Mouse (Mus musculus) cerebellum, adult 18-20 months (tissue): ENCODE data around the gene Pomt1.

ENCODE experiments used
- DNase-seq, 2 experiments: peaks; one replicate each; pipeline ENCODE4 v3.0.0; 2021

The Pomt1 gene

GRCm38 (mm10) chr2:32222057-32222456, 14.3 kb upstream of the Pomt1 start:
- DNase-seq = no peak

GRCm38 (mm10) chr2:32235433-32235832, 957 bp upstream of the Pomt1 start:
- DNase-seq = no peak

GRCm38 (mm10) chr2:32236760-32237487, 534 bp downstream of the Pomt1 start:
- DNase-seq = peak; percentile 68 to 74

GRCm38 (mm10) chr2:32237571-32237970, 1.2 kb downstream of the Pomt1 start:
- no peak for DNase-seq

GRCm38 (mm10) chr2:32238708-32239435, 2.5 kb downstream of the Pomt1 start:
- DNase-seq = no peak

- no peak for DNase-seq
Observed at GRCm38 (mm10) chr2:32240591-32240990, 4.2 kb downstream of the Pomt1 start.

GRCm38 (mm10) chr2:32242986-32243385, 6.6 kb downstream of the Pomt1 start:
- no peak for DNase-seq

- DNase-seq = no peak
Observed at GRCm38 (mm10) chr2:32246741-32247140, 10.4 kb downstream of the Pomt1 start.

GRCm38 (mm10) chr2:32248377-32249361, 12.3 kb downstream of the Pomt1 start:
- DNase-seq = no peak

GRCm38 (mm10) chr2:32251791-32252527, 15.6 kb downstream of the Pomt1 start:
- DNase-seq = no peak

GRCm38 (mm10) chr2:32252658-32253057, 16.3 kb downstream of the Pomt1 start:
- no peak for DNase-seq

GRCm38 (mm10) chr2:32253352-32253751, 17.0 kb downstream of the Pomt1 start:
- no peak for DNase-seq

- no peak for DNase-seq
Observed at GRCm38 (mm10) chr2:32254563-32254962, 18.2 kb downstream of the Pomt1 start.

- no peak for DNase-seq
Observed at GRCm38 (mm10) chr2:32256273-32256672, 19.9 kb downstream of the Pomt1 start.

- no peak for DNase-seq
Observed at GRCm38 (mm10) chr2:32258887-32259533, 22.6 kb downstream of the Pomt1 start.

- DNase-seq = peak; percentile 92
Observed at GRCm38 (mm10) chr2:32259657-32260417, 23.4 kb downstream of the Pomt1 start, which contains the start of gene Uck1. Gene Uck1 (minus strand): TSS chr2:32260159.

- peak; percentile 55 to 58 for DNase-seq
Observed at GRCm38 (mm10) chr2:32260635-32261034, 24.2 kb downstream of the Pomt1 start.

- no peak for DNase-seq
Observed at GRCm38 (mm10) chr2:32275823-32276222, 39.4 kb downstream of the Pomt1 start.

GRCm38 (mm10) chr2:32282289-32282688, 45.9 kb downstream of the Pomt1 start:
- DNase-seq = no peak

GRCm38 (mm10) chr2:32282727-32283126, 46.3 kb downstream of the Pomt1 start:
- DNase-seq = peak; percentile 62 to 66

GRCm38 (mm10) chr2:32283986-32284385, 47.6 kb downstream of the Pomt1 start:
- no peak for DNase-seq
